Mouse (Mus musculus) heart, adult 2 months (tissue): ENCODE measurements at regions not wholly inside any gene's neighbourhood (a gene's known extent, or its start where the extent isn't known, plus 50 kb on each side); places are given as distances from the start of the nearest gene placed in this dataset.

Source experiments
- CTCF ChIP-seq: fragments of 200-600 bp; IDR thresholded peaks from 2 replicates; pipeline ENCODE4 v1.8.1; 2022; ENCODE audit warnings: antibody characterized with exemption, mild to moderate bottlenecking, moderate library complexity
- EP300 ChIP-seq: fragments of 200-500 bp; IDR thresholded peaks from 2 replicates; pipeline ENCODE4 v1.6.1; 2011; ENCODE audit warnings: low read depth, low read length, control low read depth; ENCODE audit not compliant: insufficient read depth

- TF ChIP-seq EP300 (no peak), CTCF (no peak)
Observed at GRCm38 (mm10) chr16:39746041-39746736, 238.0 kb upstream of the Lsamp start.
